Mouse (Mus musculus) midbrain, embryonic 11.5 days (tissue): ENCODE data around the gene Kcnk2. TPM values are rescaled to one million over a fixed set of nuclear protein-coding genes. Genes with fewer than 3 reads are reported as not detected.

Source experiments
- ATAC-seq: fragments of 200-750 bp; cut with Nextera tagmentation; 2 replicates; pipeline ENCODE4 v1.8.0; 2017; ENCODE audit warnings: moderate TSS enrichment, moderate library complexity; ENCODE audit not compliant: low FRiP score
- DNase-seq: peaks from one replicate; pipeline ENCODE4 v3.0.0; 2015; ENCODE audit warnings: low spot score; ENCODE audit errors: missing footprints
- H3K27ac ChIP-seq: fragments of 300-500 bp; sonication (generic); 2 replicates; pipeline ENCODE4 v1.5.1; 2014; ENCODE audit warnings: low read depth, low read length
- H3K27me3 ChIP-seq: fragments of 300-500 bp; sonication (generic); 2 replicates; pipeline ENCODE4 v1.6.1; 2014; ENCODE audit warnings: mild to moderate bottlenecking, low read length, moderate library complexity, mixed read lengths; ENCODE audit not compliant: control insufficient read depth, insufficient read depth
- H3K36me3 ChIP-seq: fragments of 300-500 bp; sonication (generic); 2 replicates; pipeline ENCODE4 v1.6.1; 2014; ENCODE audit warnings: mild to moderate bottlenecking, low read length, moderate library complexity, mixed read lengths; ENCODE audit not compliant: control insufficient read depth, insufficient read depth
- H3K4me1 ChIP-seq: fragments of 300-500 bp; sonication (generic); 2 replicates; pipeline ENCODE4 v1.6.1; 2014; ENCODE audit warnings: low read length; ENCODE audit not compliant: control insufficient read depth, insufficient read depth
- H3K4me2 ChIP-seq: fragments of 300-500 bp; sonication (generic); 2 replicates; pipeline ENCODE4 v1.6.1; 2014; ENCODE audit warnings: mild to moderate bottlenecking, moderate library complexity
- H3K4me3 ChIP-seq: fragments of 300-500 bp; sonication (generic); 2 replicates; pipeline ENCODE4 v1.5.1; 2014; ENCODE audit warnings: low read depth, low read length
- H3K9ac ChIP-seq: fragments of 300-500 bp; sonication (generic); 2 replicates; pipeline ENCODE4 v1.6.1; 2014; ENCODE audit warnings: low read length
- H3K9me3 ChIP-seq: fragments of 300-500 bp; sonication (generic); 2 replicates; pipeline ENCODE4 v1.6.1; 2016; ENCODE audit warnings: low read length; ENCODE audit not compliant: control insufficient read depth
- WGBS: fragments of 180-500 bp; shearing (Covaris S2); extraction: QIAGEN DNeasy Blood & Tissue Kit; methylation state at CpG from one replicate; pipeline ENCODE4 v1.1.7; 2014; 5-methylcytosine and 5-hydroxymethylcytosine counted together
- polyA plus RNA-seq: library from polyadenylated mRNA; unstranded; fragments of >200 nt; fragmentation: Nextera tagmentation; extraction: Ambion mirVana; gene quantifications from 2 replicates; pipeline ENCODE4 v1.2.1, GENCODE M21; 2014

Kcnk2 gene
- 5.2 and 8.0 TPM in 2 replicates for polyA plus RNA-seq

GRCm38 (mm10) chr1:189402223-189402943, at the start of gene Kcnk2:
TSS of gene Kcnk2 (minus strand) at chr1:189402273.
- Histone ChIP-seq H3K4me3 (no peak within 1 kb of the TSS), H3K4me2 (no peak within 1 kb of the TSS), H3K27me3 (no peaks in the 10 kb centered on the region), H3K4me1 (no peaks in the 10 kb centered on the region), H3K36me3 (no peaks in the 10 kb centered on the region), H3K9me3 (no peaks in the 10 kb centered on the region), H3K9ac (no peak within 1 kb of the TSS), H3K27ac (no peak within 1 kb of the TSS)
- ATAC-seq = no peak
- DNase-seq = no peak
- 52% methylated on average over 14 of the region's 14 CpGs for WGBS

GRCm38 (mm10) chr1:189440741-189441140, 38.7 kb upstream of the Kcnk2 start:
- Histone ChIP-seq H3K4me2 (no peak overlapping the region), H3K4me3 (no peak overlapping the region), H3K36me3 (no peaks in the 10 kb centered on the region), H3K9me3 (no peaks in the 10 kb centered on the region), H3K27ac (no peak overlapping the region), H3K4me1 (no peaks in the 10 kb centered on the region), H3K27me3 (no peaks in the 10 kb centered on the region), H3K9ac (no peak overlapping the region)
- ATAC-seq (no peak), DNase-seq (no peak)
- WGBS = 86% methylated on average over 9 of the region's 9 CpGs

GRCm38 (mm10) chr1:189437126-189437525, 35.1 kb upstream of the Kcnk2 start:
- WGBS = 58% methylated on average over 5 of the region's 5 CpGs
- Histone ChIP-seq H3K9me3 (no peaks in the 10 kb centered on the region), H3K27ac (no peak overlapping the region), H3K4me3 (no peak overlapping the region), H3K4me2 (no peak overlapping the region), H3K4me1 (no peaks in the 10 kb centered on the region), H3K27me3 (no peaks in the 10 kb centered on the region), H3K9ac (no peak overlapping the region), H3K36me3 (no peaks in the 10 kb centered on the region)
- no peak for DNase-seq
- no peak for ATAC-seq

GRCm38 (mm10) chr1:189435452-189435851, 33.4 kb upstream of the Kcnk2 start:
- 82% methylated on average over 10 of the region's 10 CpGs for WGBS
- no peak overlapping the region for H3K27ac ChIP-seq
- H3K9ac ChIP-seq = no peak overlapping the region
- ATAC-seq (no peak), DNase-seq (no peak)
- no peaks in the 10 kb centered on the region for H3K27me3 ChIP-seq
- no peak overlapping the region for H3K4me2 ChIP-seq
- peaks cover 7% of the 10 kb centered on the region; the same call in 1 of the 2 replicates for H3K4me1 ChIP-seq
- no peaks in the 10 kb centered on the region for H3K36me3 ChIP-seq
- no peak overlapping the region for H3K4me3 ChIP-seq
- no peaks in the 10 kb centered on the region for H3K9me3 ChIP-seq

- DNase-seq (peak; percentile 91), ATAC-seq (no peak)
- H3K4me2 ChIP-seq = no peak overlapping the region
- H3K27ac ChIP-seq = no peak overlapping the region
- H3K9ac ChIP-seq = no peak overlapping the region
- WGBS = 7% methylated on average over 5 of the region's 5 CpGs
- no peaks in the 10 kb centered on the region for H3K36me3 ChIP-seq
- no peak overlapping the region for H3K4me3 ChIP-seq
- H3K9me3 ChIP-seq = no peaks in the 10 kb centered on the region
- H3K4me1 ChIP-seq = peaks cover 10% of the 10 kb centered on the region; the same call in 1 of the 2 replicates
- H3K27me3 ChIP-seq = no peaks in the 10 kb centered on the region
These were observed 29.4 kb upstream of the Kcnk2 start for GRCm38 (mm10) chr1:189431479-189431878.

GRCm38 (mm10) chr1:189430534-189430933, 28.5 kb upstream of the Kcnk2 start:
- Histone ChIP-seq H3K4me3 (no peak overlapping the region), H3K27me3 (no peaks in the 10 kb centered on the region), H3K9me3 (no peaks in the 10 kb centered on the region), H3K4me2 (no peak overlapping the region), H3K9ac (no peak overlapping the region), H3K36me3 (no peaks in the 10 kb centered on the region), H3K4me1 (peaks cover 10% of the 10 kb centered on the region; the same call in 1 of the 2 replicates), H3K27ac (no peak overlapping the region)
- 21% methylated on average over 4 of the region's 4 CpGs for WGBS
- peak; percentile 38; the same call in 1 of the 2 replicates for ATAC-seq
- no peak for DNase-seq

- ATAC-seq (no peak), DNase-seq (no peak)
- no peaks in the 10 kb centered on the region for H3K36me3 ChIP-seq
- H3K4me3 ChIP-seq = no peak overlapping the region
- no peak overlapping the region for H3K9ac ChIP-seq
- 80% methylated on average over 10 of the region's 10 CpGs for WGBS
- H3K27ac ChIP-seq = no peak overlapping the region
- H3K9me3 ChIP-seq = no peaks in the 10 kb centered on the region
- H3K27me3 ChIP-seq = no peaks in the 10 kb centered on the region
- H3K4me2 ChIP-seq = no peak overlapping the region
- H3K4me1 ChIP-seq = peaks cover 10% of the 10 kb centered on the region; the same call in 1 of the 2 replicates
These were observed 27.5 kb upstream of the Kcnk2 start for GRCm38 (mm10) chr1:189429566-189429965.

- Histone ChIP-seq H3K9me3 (no peaks in the 10 kb centered on the region), H3K4me1 (peaks cover 5% of the 10 kb centered on the region; the same call in 1 of the 2 replicates), H3K27ac (no peak overlapping the region), H3K9ac (no peak overlapping the region), H3K27me3 (no peaks in the 10 kb centered on the region), H3K4me2 (no peak overlapping the region), H3K4me3 (no peak overlapping the region), H3K36me3 (no peaks in the 10 kb centered on the region)
- WGBS = 87% methylated on average over 11 of the region's 11 CpGs
- DNase-seq = no peak
- ATAC-seq = no peak
These were observed 24.2 kb upstream of the Kcnk2 start for GRCm38 (mm10) chr1:189426252-189426651.

- no peak overlapping the region for H3K27ac ChIP-seq
- 67% methylated on average over 1 of the region's 1 CpGs for WGBS
These were observed 17.8 kb upstream of the Kcnk2 start for GRCm38 (mm10) chr1:189419914-189420313.

More at GRCm38 (mm10) chr1:189419914-189420313, 17.8 kb upstream of the Kcnk2 start:
- Histone ChIP-seq H3K36me3 (no peaks in the 10 kb centered on the region), H3K9ac (no peak overlapping the region), H3K27me3 (no peaks in the 10 kb centered on the region), H3K4me3 (no peak overlapping the region), H3K4me1 (no peaks in the 10 kb centered on the region), H3K4me2 (no peak overlapping the region), H3K9me3 (no peaks in the 10 kb centered on the region)
- no peak for ATAC-seq
- DNase-seq = peak; percentile 33
